Mouse (Mus musculus) brain, adult 2 months (tissue): ENCODE data around the gene Olfr923.
"Not testable (repeated sequence)": the region's sequence is repeated elsewhere in the genome, so short reads cannot be mapped to it uniquely, and the experiment has no call there.

Experiments
- DNase-seq: peaks from one replicate; pipeline ENCODE4 v3.0.0; 2011; ENCODE audit warnings: low read depth, low spot score

The Olfr923 gene

DNA sequence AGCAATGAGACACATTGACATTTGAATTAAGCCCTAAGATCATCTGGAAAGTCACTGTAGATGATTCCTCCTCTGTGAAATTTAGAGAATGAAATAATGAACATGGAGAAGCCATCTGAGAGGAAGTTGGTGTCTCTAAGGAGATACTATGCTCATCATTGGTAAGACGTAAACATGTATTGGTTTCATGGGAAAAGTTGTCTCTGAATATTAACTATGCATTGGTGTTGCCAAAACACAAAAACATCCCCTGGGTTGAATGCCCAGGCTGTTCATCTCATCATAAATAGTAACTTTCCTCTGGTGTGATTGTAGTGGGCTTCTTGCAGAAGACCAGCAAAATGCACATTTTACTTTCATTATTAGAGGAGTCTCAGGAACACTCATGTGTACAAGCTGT is at the start of gene Olfr923:
TSS of gene Olfr923 (plus strand) at position 301 of the 400 bp plus-strand sequence.
- DNase-seq = no peak

DNA sequence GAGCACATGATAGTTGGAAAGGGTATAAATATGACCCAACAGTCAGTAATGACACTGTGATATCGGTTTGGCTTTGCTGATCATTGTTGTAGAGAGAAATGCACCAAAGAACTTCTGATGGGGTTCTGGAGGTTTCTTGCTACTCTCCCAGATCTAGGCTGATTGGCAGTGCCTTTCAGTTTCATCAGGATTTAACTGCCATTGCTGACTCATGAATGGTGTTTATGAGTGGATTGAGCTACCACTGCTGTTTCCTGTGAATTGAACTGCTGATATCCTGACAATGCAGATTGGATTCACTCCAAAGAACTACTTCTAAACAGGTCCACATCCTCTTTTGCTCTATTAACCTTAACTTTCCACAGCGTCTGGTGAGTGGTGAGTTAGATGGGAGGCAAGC is 33.7 kb upstream of the Olfr923 start:
- DNase-seq = no peak

DNA sequence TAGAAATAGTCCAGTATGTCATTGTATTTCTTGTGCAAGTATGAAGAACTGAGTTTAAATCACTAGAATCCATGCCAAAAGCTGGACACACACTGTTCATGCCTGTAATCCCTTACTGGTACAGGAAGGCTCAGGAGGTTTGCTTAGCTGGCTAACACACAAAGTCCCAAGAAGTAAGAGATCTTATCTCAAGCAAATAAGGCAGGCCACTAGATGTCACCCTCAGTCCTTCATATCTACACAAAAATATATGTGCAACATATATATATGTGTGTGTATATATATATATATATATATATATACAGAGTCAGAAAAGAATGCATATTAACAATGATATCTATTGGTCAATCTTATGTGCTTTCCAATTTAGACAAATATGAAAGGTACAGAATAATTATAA is 20.6 kb upstream of the Olfr923 start:
- DNase-seq = peak; percentile 48

DNA sequence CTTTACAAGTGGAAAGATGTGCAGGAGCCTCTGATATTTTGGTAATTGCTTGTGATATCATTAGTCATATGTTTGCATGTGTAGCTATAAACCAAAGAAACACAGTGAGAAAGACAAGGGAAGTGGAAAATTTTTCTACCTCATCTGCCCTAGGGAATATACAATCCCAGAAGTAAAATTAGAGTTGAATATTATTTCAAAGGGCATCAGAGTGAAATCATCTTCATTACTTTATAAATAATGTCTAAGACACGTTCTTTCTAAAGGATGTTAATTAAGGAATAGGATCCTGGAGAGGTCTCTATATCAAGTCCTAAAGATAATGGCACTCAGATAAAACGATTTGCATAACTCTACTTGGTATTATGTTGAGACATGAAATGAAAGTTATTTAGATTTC is 12.0 kb upstream of the Olfr923 start, which contains the start of gene Olfr922:
TSS of gene Olfr922 (plus strand) at position 301 of the 400 bp plus-strand sequence.
- DNase-seq = no peak

DNA sequence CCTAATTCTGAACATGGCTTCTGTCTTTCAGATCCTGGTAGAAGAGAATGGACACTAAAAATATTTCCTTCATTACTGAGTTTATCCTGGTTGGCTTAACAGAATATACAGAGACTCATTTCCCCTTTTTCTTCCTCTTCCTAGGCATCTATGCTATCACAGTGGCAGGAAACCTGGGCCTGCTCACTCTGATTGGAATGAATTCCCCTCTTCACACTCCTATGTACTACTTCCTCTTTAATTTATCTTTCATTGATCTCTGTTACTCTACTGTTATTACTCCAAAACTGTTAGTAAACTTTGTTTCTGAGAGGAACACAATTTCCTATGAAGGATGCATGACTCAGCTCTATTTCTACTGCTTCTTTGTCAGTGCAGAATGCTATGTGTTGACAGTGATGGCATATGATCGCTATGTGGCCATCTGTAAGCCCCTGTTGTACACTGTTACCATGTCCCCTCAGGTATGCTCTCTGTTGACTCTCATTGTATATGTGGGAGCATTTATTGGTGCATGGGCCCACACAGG is 10.8 kb upstream of the Olfr923 start:
- no peak for DNase-seq

DNA sequence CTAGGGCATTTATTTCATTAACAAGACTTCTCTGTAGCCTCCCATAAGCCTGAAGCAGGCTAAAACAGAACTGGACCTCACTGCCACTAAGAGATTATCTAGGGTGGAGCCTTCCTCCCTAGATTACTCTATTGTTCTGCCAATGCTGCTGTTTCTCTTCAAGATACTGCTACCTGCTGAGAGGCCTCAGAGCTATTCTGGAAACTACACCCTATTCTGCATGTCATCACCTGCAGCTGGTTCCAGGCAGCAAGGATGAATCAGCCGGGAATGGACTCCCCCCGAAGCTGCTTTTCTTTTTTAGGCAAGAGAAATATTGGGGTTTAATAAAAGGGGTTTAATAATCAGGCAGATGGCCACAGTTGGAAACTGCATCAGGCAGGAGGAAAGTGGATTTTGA is 6.7 kb downstream of the Olfr923 start:
- no peak for DNase-seq

DNA sequence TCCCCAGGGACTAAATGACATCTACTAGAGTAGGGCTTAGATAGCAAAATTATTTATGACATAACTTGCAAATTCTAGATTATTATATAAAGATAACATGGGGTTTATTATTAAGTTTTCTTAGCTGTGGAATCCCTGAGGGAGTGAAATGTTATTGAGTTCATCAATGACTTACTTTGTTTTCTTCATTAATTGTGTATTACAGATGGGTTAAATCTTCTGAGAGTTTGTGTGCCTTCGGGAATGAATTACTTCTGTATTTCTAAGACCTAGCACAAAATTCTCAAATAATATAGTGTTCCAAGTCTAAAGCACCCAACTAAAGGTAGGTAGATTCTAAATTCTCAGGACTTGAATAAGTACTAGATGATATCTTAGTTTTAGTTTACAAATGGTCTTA is 17.8 kb downstream of the Olfr923 start, which contains the start of gene Olfr924:
TSS of gene Olfr924 (plus strand) at position 301 of the 400 bp plus-strand sequence.
- no peak for DNase-seq

DNA sequence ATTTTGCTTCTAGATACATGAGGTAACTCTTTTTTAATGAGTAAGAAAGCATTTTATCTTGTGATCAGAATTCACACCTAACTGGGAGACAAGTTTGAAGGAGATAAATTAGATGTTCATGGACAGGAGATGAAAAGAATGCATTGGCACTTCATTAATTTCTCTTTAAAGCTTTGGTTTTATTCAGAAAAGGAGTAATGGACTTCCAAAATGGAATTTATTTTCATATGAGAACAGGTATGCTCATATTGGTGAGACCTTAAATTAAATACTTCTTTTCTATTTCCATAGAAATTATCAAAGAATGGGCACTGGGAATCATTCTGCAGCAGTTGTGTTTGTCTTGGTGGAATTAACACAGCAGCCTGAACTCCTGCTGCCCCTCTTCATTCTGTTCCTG is 28.4 kb downstream of the Olfr923 start, which contains the start of gene Olfr26:
TSS of gene Olfr26 (plus strand) at position 301 of the 400 bp plus-strand sequence.
- DNase-seq = no peak

DNA sequence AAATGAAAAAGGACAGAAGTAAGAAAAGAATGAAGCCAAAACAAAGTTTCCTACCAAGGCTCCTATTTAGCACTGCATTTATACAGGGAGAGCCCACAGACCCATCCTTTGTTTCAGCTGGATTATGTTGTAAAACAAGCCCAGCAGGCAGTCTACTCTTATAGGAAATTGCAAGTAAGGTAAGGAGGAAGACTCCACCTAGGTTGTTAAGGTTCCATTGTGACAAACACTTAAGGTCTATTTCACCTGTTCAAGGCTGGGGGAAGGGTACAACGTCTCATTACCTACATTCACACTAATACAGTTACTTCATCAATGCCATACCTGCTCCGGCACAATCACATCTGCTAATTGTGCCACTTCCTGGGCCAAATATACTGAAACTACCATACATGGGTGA is 48.5 kb downstream of the Olfr923 start:
- DNase-seq = not testable (repeated sequence)

DNA sequence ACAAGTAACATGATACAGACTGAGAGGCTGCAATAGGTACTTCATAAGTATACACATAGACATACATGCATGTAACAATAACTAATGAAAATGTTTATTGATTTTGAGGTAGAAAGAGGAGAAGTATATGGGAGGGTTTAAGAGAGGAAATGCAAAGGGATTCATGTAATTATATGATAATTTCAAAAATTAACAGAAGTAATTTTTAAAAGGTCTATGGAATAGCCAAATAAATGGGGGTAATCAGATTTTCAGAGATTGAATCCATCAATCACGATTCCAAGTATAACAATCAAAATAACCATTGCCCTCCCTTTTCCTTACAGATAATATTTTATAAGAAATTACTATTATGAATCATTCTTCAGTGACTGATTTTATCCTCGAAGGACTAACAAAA is 50.5 kb downstream of the Olfr923 start, which contains the start of gene Olfr926:
TSS of gene Olfr926 (plus strand) at position 301 of the 400 bp plus-strand sequence.
- no peak for DNase-seq
